Mouse (Mus musculus): ENCODE measurements around the gene L3hypdh. TPM values are rescaled to one million over a fixed set of nuclear protein-coding genes. Genes with fewer than 3 reads are reported as not detected.

Gene L3hypdh
- 21.9 and 23.4 TPM in 2 replicates for polyA plus RNA-seq (2015; fragmentation: Nextera tagmentation; extraction: Ambion mirVana)

- peaks cover 4% of the 10 kb centered on the region for H3K36me3 ChIP-seq
- H3K27ac ChIP-seq: peak within 1 kb of the TSS; percentile 94
- no peaks in the 10 kb centered on the region for H3K9me3 ChIP-seq
- under 1% methylated on average over 56 of the region's 60 CpGs for whole genome bisulfite sequencing
- peak within 1 kb of the TSS; percentile 87 for H3K9ac ChIP-seq
- H3K27me3 ChIP-seq: no peaks in the 10 kb centered on the region
- H3K4me1 ChIP-seq: peaks cover 40% of the 10 kb centered on the region
- H3K4me3 ChIP-seq: peak within 1 kb of the TSS; percentile 74
- peak within 1 kb of the TSS; percentile 91 for H3K4me2 ChIP-seq
- peak; percentile 96 for ATAC-seq (ENCODE audit: insufficient number of reproducible peaks, insufficient read depth, low FRiP score, low TSS enrichment, low read depth)
Observed at GRCm38 (mm10) chr12:72085329-72086165, at the start of gene L3hypdh, which contains the start of gene Jkamp. Gene L3hypdh (minus strand): TSS chr12:72085439. Gene Jkamp (plus strand): TSS chr12:72085589.

GRCm38 (mm10) chr12:72129203-72129602 is 44.0 kb upstream of the L3hypdh start:
- Histone ChIP-seq H3K4me3 (no peak overlapping the region), H3K9me3 (no peaks in the 10 kb centered on the region; the same call in 1 of the 2 replicates), H3K36me3 (no peaks in the 10 kb centered on the region), H3K27me3 (no peaks in the 10 kb centered on the region), H3K4me1 (no peaks in the 10 kb centered on the region), H3K4me2 (no peak overlapping the region), H3K27ac (no peak overlapping the region), H3K9ac (no peak overlapping the region)
- no peak for ATAC-seq (ENCODE audit: insufficient number of reproducible peaks, insufficient read depth, low FRiP score, low TSS enrichment, low read depth)
- 87% methylated on average over 10 of the region's 10 CpGs for WGBS

GRCm38 (mm10) chr12:72115686-72116345 is 30.6 kb upstream of the L3hypdh start:
- no peak overlapping the region for H3K9ac ChIP-seq
- no peaks in the 10 kb centered on the region for H3K9me3 ChIP-seq
- WGBS: 79% methylated on average over 22 of the region's 23 CpGs
- H3K36me3 ChIP-seq: no peaks in the 10 kb centered on the region
- no peaks in the 10 kb centered on the region for H3K4me1 ChIP-seq
- ATAC-seq (ENCODE audit: insufficient number of reproducible peaks, insufficient read depth, low FRiP score, low TSS enrichment, low read depth): no peak
- H3K4me2 ChIP-seq: no peak overlapping the region
- no peak overlapping the region for H3K27ac ChIP-seq
- H3K4me3 ChIP-seq: no peak overlapping the region
- no peaks in the 10 kb centered on the region for H3K27me3 ChIP-seq

GRCm38 (mm10) chr12:72115126-72115525 is 29.9 kb upstream of the L3hypdh start:
- ATAC-seq (ENCODE audit: insufficient number of reproducible peaks, insufficient read depth, low FRiP score, low TSS enrichment, low read depth): no peak
- H3K36me3 ChIP-seq: no peaks in the 10 kb centered on the region
- H3K27me3 ChIP-seq: no peaks in the 10 kb centered on the region
- no peak overlapping the region for H3K9ac ChIP-seq
- H3K4me3 ChIP-seq: no peak overlapping the region
- WGBS: 71% methylated on average over 6 of the region's 6 CpGs
- H3K27ac ChIP-seq: no peak overlapping the region
- no peak overlapping the region for H3K4me2 ChIP-seq
- H3K4me1 ChIP-seq: no peaks in the 10 kb centered on the region
- no peaks in the 10 kb centered on the region for H3K9me3 ChIP-seq

GRCm38 (mm10) chr12:72104525-72105281 is 19.5 kb upstream of the L3hypdh start:
- no peak overlapping the region for H3K4me2 ChIP-seq
- no peaks in the 10 kb centered on the region for H3K27me3 ChIP-seq
- peaks cover 12% of the 10 kb centered on the region for H3K36me3 ChIP-seq
- peak overlapping the region; percentile 36; the same call in 1 of the 2 replicates for H3K9ac ChIP-seq
- no peaks in the 10 kb centered on the region for H3K4me1 ChIP-seq
- H3K27ac ChIP-seq: no peak overlapping the region
- H3K4me3 ChIP-seq: no peak overlapping the region
- H3K9me3 ChIP-seq: no peaks in the 10 kb centered on the region
- WGBS: 35% methylated on average over 14 of the region's 14 CpGs
- 0 out of 2 replicates have a peak, but pooled peaks have one; percentile 15 for ATAC-seq (ENCODE audit: insufficient number of reproducible peaks, insufficient read depth, low FRiP score, low TSS enrichment, low read depth)

- no peaks in the 10 kb centered on the region for H3K27me3 ChIP-seq
- no peak overlapping the region for H3K9ac ChIP-seq
- WGBS: 85% methylated on average over 5 of the region's 5 CpGs
- H3K4me3 ChIP-seq: no peak overlapping the region
- no peaks in the 10 kb centered on the region for H3K9me3 ChIP-seq
- ATAC-seq (ENCODE audit: insufficient number of reproducible peaks, insufficient read depth, low FRiP score, low TSS enrichment, low read depth): no peak
- no peaks in the 10 kb centered on the region for H3K4me1 ChIP-seq
- peaks cover 18% of the 10 kb centered on the region for H3K36me3 ChIP-seq
- no peak overlapping the region for H3K27ac ChIP-seq
- no peak overlapping the region for H3K4me2 ChIP-seq
Observed at GRCm38 (mm10) chr12:72104027-72104426, 18.8 kb upstream of the L3hypdh start.

- 81% methylated on average over 6 of the region's 6 CpGs for WGBS
- Histone ChIP-seq H3K36me3 (peaks cover 24% of the 10 kb centered on the region), H3K4me1 (no peaks in the 10 kb centered on the region), H3K9me3 (no peaks in the 10 kb centered on the region), H3K27ac (no peak overlapping the region), H3K9ac (no peak overlapping the region), H3K4me3 (no peak overlapping the region), H3K4me2 (no peak overlapping the region), H3K27me3 (no peaks in the 10 kb centered on the region)
- no peak for ATAC-seq (ENCODE audit: insufficient number of reproducible peaks, insufficient read depth, low FRiP score, low TSS enrichment, low read depth)
Observed at GRCm38 (mm10) chr12:72102776-72103175, 17.5 kb upstream of the L3hypdh start.

- H3K27me3 ChIP-seq: no peaks in the 10 kb centered on the region
- no peak overlapping the region for H3K9ac ChIP-seq
- ATAC-seq (ENCODE audit: insufficient number of reproducible peaks, insufficient read depth, low FRiP score, low TSS enrichment, low read depth): no peak
Observed at GRCm38 (mm10) chr12:72096966-72097365, 11.7 kb upstream of the L3hypdh start.

GRCm38 (mm10) chr12:72089802-72090201 is 4.6 kb upstream of the L3hypdh start:
- no peak overlapping the region for H3K4me2 ChIP-seq
- H3K4me1 ChIP-seq: peaks cover 18% of the 10 kb centered on the region
- H3K9me3 ChIP-seq: no peaks in the 10 kb centered on the region
- H3K27ac ChIP-seq: no peak overlapping the region
- H3K9ac ChIP-seq: no peak overlapping the region
- H3K27me3 ChIP-seq: no peaks in the 10 kb centered on the region
- 95% methylated on average over 4 of the region's 4 CpGs for whole genome bisulfite sequencing
- H3K4me3 ChIP-seq: no peak overlapping the region
- peaks cover 41% of the 10 kb centered on the region for H3K36me3 ChIP-seq
- no peak for ATAC-seq (ENCODE audit: insufficient number of reproducible peaks, insufficient read depth, low FRiP score, low TSS enrichment, low read depth)

More at GRCm38 (mm10) chr12:72096966-72097365, 11.7 kb upstream of the L3hypdh start:
- Histone ChIP-seq H3K4me3 (no peak overlapping the region), H3K4me1 (no peaks in the 10 kb centered on the region), H3K36me3 (peaks cover 78% of the 10 kb centered on the region), H3K27ac (no peak overlapping the region), H3K4me2 (no peak overlapping the region), H3K9me3 (no peaks in the 10 kb centered on the region)
- 96% methylated on average over 8 of the region's 8 CpGs for WGBS

- Histone ChIP-seq H3K9ac (peak overlapping the region; percentile 87), H3K9me3 (no peaks in the 10 kb centered on the region), H3K4me2 (peak overlapping the region; percentile 75), H3K36me3 (peaks cover 7% of the 10 kb centered on the region), H3K4me1 (peaks cover 40% of the 10 kb centered on the region), H3K4me3 (peak overlapping the region; percentile 74), H3K27ac (peak overlapping the region; percentile 94), H3K27me3 (no peaks in the 10 kb centered on the region)
- WGBS: 2% methylated on average over 18 of the region's 18 CpGs
- peak; percentile 37; the same call in 1 of the 2 replicates for ATAC-seq (ENCODE audit: insufficient number of reproducible peaks, insufficient read depth, low FRiP score, low TSS enrichment, low read depth)
Observed at GRCm38 (mm10) chr12:72086166-72086825, 1.1 kb upstream of the L3hypdh start.

- no peaks in the 10 kb centered on the region for H3K27me3 ChIP-seq
- H3K36me3 ChIP-seq: no peaks in the 10 kb centered on the region
- H3K9ac ChIP-seq: peak overlapping the region; percentile 81
- no peaks in the 10 kb centered on the region for H3K9me3 ChIP-seq
- peaks cover 40% of the 10 kb centered on the region for H3K4me1 ChIP-seq
- H3K27ac ChIP-seq: peak overlapping the region; percentile 94
- ATAC-seq (ENCODE audit: insufficient number of reproducible peaks, insufficient read depth, low FRiP score, low TSS enrichment, low read depth): no peak; the same call in 1 of the 2 replicates
- peak overlapping the region; percentile 91 for H3K4me2 ChIP-seq
- WGBS: under 1% methylated on average over 31 of the region's 31 CpGs
- peak overlapping the region; percentile 74 for H3K4me3 ChIP-seq
Observed at GRCm38 (mm10) chr12:72085024-72085328, 263 bp downstream of the L3hypdh start.

All from embryonic facial prominence, embryonic 13.5 days (tissue).